Mouse (Mus musculus): ENCODE measurements around the gene Nmur1. TPM values are rescaled to one million over a fixed set of nuclear protein-coding genes. Genes with fewer than 3 reads are reported as not detected.

Nmur1 gene
- polyA plus RNA-seq, 1 experiment from 2014 or later, result 4.5 TPM

DNA sequence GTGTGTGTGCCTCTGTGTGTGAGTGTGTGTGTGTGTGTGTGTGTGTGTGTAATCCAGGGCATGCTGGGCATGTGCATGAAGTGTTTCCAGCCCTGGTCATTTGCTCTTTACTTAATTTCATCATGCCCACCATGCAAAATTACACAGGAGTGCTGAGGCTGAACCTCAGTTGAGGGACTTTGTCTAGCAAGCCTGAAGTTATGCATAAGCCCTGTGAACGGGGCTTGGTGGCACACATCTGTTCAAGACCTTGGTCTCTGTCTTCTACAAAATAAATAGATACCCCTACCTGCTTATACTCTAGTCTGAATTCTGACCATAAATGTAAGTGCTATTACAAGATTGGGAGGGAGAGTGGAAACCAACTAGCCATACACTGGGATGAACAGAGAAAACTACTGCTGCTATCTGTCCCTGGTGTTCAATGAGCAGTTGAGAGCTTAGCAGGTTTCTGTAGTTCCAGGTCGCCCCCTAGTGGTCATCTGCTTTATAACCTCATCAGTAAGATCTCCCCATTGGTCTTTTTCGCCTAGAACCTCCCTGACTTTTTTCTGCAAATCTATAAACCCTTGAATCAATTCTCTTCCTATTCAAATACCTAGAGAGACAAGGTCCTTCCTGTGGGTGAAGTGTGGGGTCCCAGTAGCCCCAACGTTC, 86.7 kb downstream of the Nmur1 start:
- Histone ChIP-seq H3K27me3 (replicated peaks; ENCODE audit: control insufficient read depth, insufficient read depth, low read length) (no peaks in the 10 kb centered on the region), H3K4me1 (replicated peaks; ENCODE audit: control insufficient read depth, insufficient read depth, low read length) (no peaks in the 10 kb centered on the region), H3K36me3 (ENCODE audit: control insufficient read depth, insufficient read depth) (no peaks in the 10 kb centered on the region), H3K4me2 (replicated peaks; ENCODE audit: low read depth) (no peak overlapping the region), H3K27ac (ENCODE audit: low read depth, low read length) (no peak overlapping the region), H3K9ac (ENCODE audit: low read depth, low read length) (no peak overlapping the region), H3K4me3 (ENCODE audit: low read depth, low read length) (no peak overlapping the region), H3K9me3 (ENCODE audit: control insufficient read depth) (no peaks in the 10 kb centered on the region)
- TF ChIP-seq CTCF (IDR thresholded peaks at IDR 0.05; ENCODE audit: low read depth), result peak; percentile 92
- 27% methylated on average over 4 of the region's 4 CpGs for WGBS
- peak; percentile 52; the same call in 1 of the 2 replicates for ATAC-seq

DNA sequence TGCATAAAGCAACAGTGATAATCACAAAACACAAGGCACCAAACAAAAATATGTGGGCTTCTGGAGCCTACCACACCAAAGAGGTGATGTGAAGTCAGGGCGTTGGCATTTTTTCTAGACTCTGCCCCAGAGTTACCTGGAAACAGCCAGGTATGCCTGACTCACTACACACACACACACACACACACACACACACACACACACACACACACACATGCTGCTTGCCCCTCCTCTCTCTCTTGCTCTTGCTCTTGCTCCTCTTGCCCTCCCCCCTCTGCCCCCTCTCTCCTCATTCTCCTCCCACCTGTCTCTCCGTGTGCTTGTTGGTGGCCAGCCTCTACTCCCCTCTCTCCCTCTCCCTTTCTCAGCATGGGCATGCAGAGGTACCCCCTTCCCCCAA, 89.7 kb downstream of the Nmur1 start:
- WGBS, result 32% methylated on average over 2 of the region's 2 CpGs
- no peaks in the 10 kb centered on the region for H3K9me3 ChIP-seq (ENCODE audit: control insufficient read depth)
- ATAC-seq, result no peak
- no peak overlapping the region for H3K9ac ChIP-seq (ENCODE audit: low read depth, low read length)
- H3K4me1 ChIP-seq (replicated peaks; ENCODE audit: control insufficient read depth, insufficient read depth, low read length), result no peaks in the 10 kb centered on the region
- no peak overlapping the region for H3K4me3 ChIP-seq (ENCODE audit: low read depth, low read length)
- H3K36me3 ChIP-seq (ENCODE audit: control insufficient read depth, insufficient read depth), result no peaks in the 10 kb centered on the region
- H3K27me3 ChIP-seq (replicated peaks; ENCODE audit: control insufficient read depth, insufficient read depth, low read length), result no peaks in the 10 kb centered on the region
- H3K27ac ChIP-seq (ENCODE audit: low read depth, low read length), result no peak overlapping the region
- TF ChIP-seq CTCF (IDR thresholded peaks at IDR 0.05; ENCODE audit: low read depth), result no peak
- H3K4me2 ChIP-seq (replicated peaks; ENCODE audit: low read depth), result no peak overlapping the region

Small RNA genes within 50 kb of the gene (microRNA-seq; reads per million reads assigned to microRNA genes)
- 46.2 reads per million, percentile 39 among the genes with 10 or more reads in this experiment for gene mmu-mir-3535

Other genes with a start within 250 kb of the Nmur1 start
- 3.2 and 3.4 TPM in 2 replicates for gene B3gnt7, start 123.4 kb downstream of the Nmur1 start, polyA plus RNA-seq (2015; fragmentation: Nextera tagmentation; extraction: Ambion mirVana)
- 172 and 188 TPM in 2 replicates for gene Ncl, start 66.8 kb downstream of the Nmur1 start, polyA plus RNA-seq (2015; fragmentation: Nextera tagmentation; extraction: Ambion mirVana)
- gene Tex44, start 101 bp upstream of the Nmur1 start, polyA plus RNA-seq (2015; fragmentation: Nextera tagmentation; extraction: Ambion mirVana), result not detected in 2 replicates
- gene Ptma, start 100.5 kb upstream of the Nmur1 start, polyA plus RNA-seq (2015; fragmentation: Nextera tagmentation; extraction: Ambion mirVana), result 1,008 and 1,098 TPM in 2 replicates
- 41.9 and 42.6 TPM in 2 replicates for gene Pde6d, start 156.4 kb upstream of the Nmur1 start, polyA plus RNA-seq (2015; fragmentation: Nextera tagmentation; extraction: Ambion mirVana)
- gene Cops7b, start 156.7 kb upstream of the Nmur1 start, polyA plus RNA-seq (2015; fragmentation: Nextera tagmentation; extraction: Ambion mirVana), result 14.2 and 15.7 TPM in 2 replicates
- 0.30 and 0.38 TPM in 2 replicates for gene Nppc, start 244.3 kb upstream of the Nmur1 start, polyA plus RNA-seq (2015; fragmentation: Nextera tagmentation; extraction: Ambion mirVana)